Mouse (Mus musculus) embryonic fibroblast, embryonic 13.5 days (primary cell): ENCODE results near the gene Lgi1.

ENCODE experiments used
- CTCF ChIP-seq: IDR thresholded peaks from 2 replicates; pipeline ENCODE4 v1.5.1; 2011; ENCODE audit warnings: mild to moderate bottlenecking, control low read depth, low read length, moderate library complexity, borderline replicate concordance; ENCODE audit not compliant: insufficient read depth
- POLR2A ChIP-seq: IDR thresholded peaks from 2 replicates; pipeline ENCODE4 v1.6.1; 2011; ENCODE audit warnings: low read depth, mild to moderate bottlenecking, control low read depth, low read length, moderate library complexity

DNA sequence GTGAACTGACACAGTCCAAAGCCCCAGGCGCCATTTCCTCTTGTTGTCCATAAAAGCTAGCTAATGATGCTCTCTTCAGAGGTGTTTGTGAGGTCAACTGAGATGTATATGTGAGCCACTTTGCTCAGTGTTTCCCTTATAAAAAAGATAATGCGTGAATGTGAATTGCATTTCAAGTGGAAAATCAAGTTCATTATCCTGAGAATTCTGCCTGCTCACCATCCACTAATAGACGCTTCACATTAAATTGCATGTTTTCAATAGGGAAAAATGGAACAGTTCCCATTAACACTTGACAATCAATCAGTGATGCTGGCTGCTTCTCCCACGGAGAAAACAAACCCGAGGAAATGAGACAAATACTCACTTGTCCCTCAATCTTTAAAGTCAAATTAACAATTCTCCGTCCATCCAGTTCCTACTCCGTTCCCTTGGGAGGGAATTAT lies 18.1 kb upstream of the Lgi1 start:
- TF ChIP-seq POLR2A (no peak), CTCF (no peak)
